Mouse (Mus musculus) neural tube, embryonic 13.5 days (tissue): ENCODE data around the gene Gtf2ird1. TPM values are rescaled to one million over a fixed set of nuclear protein-coding genes. Genes with fewer than 3 reads are reported as not detected.

Experiments
- ATAC-seq: fragments of 200-750 bp; cut with Nextera tagmentation; 2 replicates; pipeline ENCODE4 v1.8.0; 2017; ENCODE audit warnings: low read depth, mild to moderate bottlenecking, moderate TSS enrichment, moderate library complexity
- H3K27ac ChIP-seq: fragments of 300-500 bp; sonication (generic); replicated peaks from 2 replicates; pipeline ENCODE4 v1.5.1; 2015; ENCODE audit warnings: moderate library complexity, mild to moderate bottlenecking, inconsistent platforms
- H3K27me3 ChIP-seq: fragments of 300-500 bp; sonication (generic); 2 replicates; pipeline ENCODE4 v1.6.1; 2015; ENCODE audit warnings: mild to moderate bottlenecking, inconsistent platforms
- H3K36me3 ChIP-seq: fragments of 300-500 bp; sonication (generic); 2 replicates; pipeline ENCODE4 v1.6.1; 2015; ENCODE audit warnings: mild to moderate bottlenecking, inconsistent platforms
- H3K4me1 ChIP-seq: fragments of 300-500 bp; sonication (generic); replicated peaks from 2 replicates; pipeline ENCODE4 v1.6.1; 2015; ENCODE audit warnings: inconsistent platforms
- H3K4me2 ChIP-seq: fragments of 300-500 bp; sonication (generic); 2 replicates; pipeline ENCODE4 v1.6.1; 2015; ENCODE audit warnings: inconsistent platforms, mild to moderate bottlenecking, moderate library complexity
- H3K4me3 ChIP-seq: fragments of 300-500 bp; sonication (generic); 2 replicates; pipeline ENCODE4 v1.5.1; 2015; ENCODE audit warnings: mild to moderate bottlenecking, inconsistent platforms
- H3K9ac ChIP-seq: fragments of 300-500 bp; sonication (generic); 2 replicates; pipeline ENCODE4 v1.6.1; 2015; ENCODE audit warnings: moderate library complexity, mild to moderate bottlenecking, inconsistent platforms
- H3K9me3 ChIP-seq: fragments of 300-500 bp; sonication (generic); 2 replicates; pipeline ENCODE4 v1.6.1; 2016; ENCODE audit warnings: inconsistent platforms
- WGBS: fragments of 180-500 bp; shearing (Covaris S2); methylation state at CpG from one replicate; pipeline ENCODE4 v1.1.7; 2015; 5-methylcytosine and 5-hydroxymethylcytosine counted together
- polyA plus RNA-seq: library from polyadenylated mRNA; unstranded; fragments of >200 nt; fragmentation: Nextera tagmentation; extraction: Ambion mirVana; gene quantifications from 2 replicates; pipeline ENCODE4 v1.2.1, GENCODE M21; 2015

Gtf2ird1 gene
- polyA plus RNA-seq, 1 experiment from 2014 or later = 63.1 TPM

GRCm38 (mm10) chr5:134330082-134330481 lies 126.4 kb downstream of the Gtf2ird1 start:
- H3K27ac ChIP-seq = no peak overlapping the region
- H3K4me3 ChIP-seq = no peak overlapping the region
- no peak overlapping the region for H3K4me2 ChIP-seq
- no peak overlapping the region for H3K9ac ChIP-seq
- no peaks in the 10 kb centered on the region for H3K9me3 ChIP-seq
- H3K4me1 ChIP-seq = 0 out of 2 replicates have a peak, but pooled peaks cover 4% of the 10 kb centered on the region
- 86% methylated on average over 2 of the region's 2 CpGs for WGBS
- no peak for ATAC-seq
- H3K36me3 ChIP-seq = no peaks in the 10 kb centered on the region
- no peaks in the 10 kb centered on the region for H3K27me3 ChIP-seq

GRCm38 (mm10) chr5:134329311-134329710 lies 127.2 kb downstream of the Gtf2ird1 start:
- 11% methylated on average over 4 of the region's 4 CpGs for whole genome bisulfite sequencing
- H3K27ac ChIP-seq = no peak overlapping the region
- no peak overlapping the region for H3K9ac ChIP-seq
- H3K4me3 ChIP-seq = no peak overlapping the region
- H3K4me1 ChIP-seq = 0 out of 2 replicates have a peak, but pooled peaks cover 4% of the 10 kb centered on the region
- no peaks in the 10 kb centered on the region for H3K27me3 ChIP-seq
- H3K36me3 ChIP-seq = no peaks in the 10 kb centered on the region
- H3K4me2 ChIP-seq = no peak overlapping the region
- H3K9me3 ChIP-seq = no peaks in the 10 kb centered on the region
- ATAC-seq = no peak

- 0 out of 2 replicates have a peak, but pooled peaks cover 4% of the 10 kb centered on the region for H3K4me1 ChIP-seq
- H3K27ac ChIP-seq = no peak overlapping the region
- H3K9me3 ChIP-seq = no peaks in the 10 kb centered on the region
- no peak overlapping the region for H3K9ac ChIP-seq
- WGBS = 84% methylated on average over 6 of the region's 6 CpGs
- no peak overlapping the region for H3K4me3 ChIP-seq
- H3K27me3 ChIP-seq = no peaks in the 10 kb centered on the region
- ATAC-seq = no peak
- no peak overlapping the region for H3K4me2 ChIP-seq
- H3K36me3 ChIP-seq = no peaks in the 10 kb centered on the region
These were observed 128.0 kb downstream of the Gtf2ird1 start for GRCm38 (mm10) chr5:134328482-134329001.

GRCm38 (mm10) chr5:134325856-134326566 lies 130.5 kb downstream of the Gtf2ird1 start:
- H3K9ac ChIP-seq = no peak overlapping the region
- H3K4me1 ChIP-seq = no peaks in the 10 kb centered on the region
- H3K4me3 ChIP-seq = no peak overlapping the region
- no peaks in the 10 kb centered on the region for H3K27me3 ChIP-seq
- 87% methylated on average over 13 of the region's 13 CpGs for whole genome bisulfite sequencing
- ATAC-seq = no peak
- no peak overlapping the region for H3K27ac ChIP-seq
- H3K9me3 ChIP-seq = no peaks in the 10 kb centered on the region
- H3K36me3 ChIP-seq = no peaks in the 10 kb centered on the region
- H3K4me2 ChIP-seq = no peak overlapping the region

- no peak for ATAC-seq
- Histone ChIP-seq H3K9me3 (no peaks in the 10 kb centered on the region), H3K27ac (no peak overlapping the region), H3K36me3 (no peaks in the 10 kb centered on the region), H3K4me3 (no peak overlapping the region), H3K9ac (no peak overlapping the region), H3K27me3 (no peaks in the 10 kb centered on the region), H3K4me1 (no peaks in the 10 kb centered on the region), H3K4me2 (no peak overlapping the region)
- WGBS = 27% methylated on average over 2 of the region's 2 CpGs
These were observed 132.6 kb downstream of the Gtf2ird1 start for GRCm38 (mm10) chr5:134323869-134324268.

- H3K36me3 ChIP-seq = no peaks in the 10 kb centered on the region
- no peak for ATAC-seq
- no peak overlapping the region for H3K9ac ChIP-seq
- no peak overlapping the region for H3K4me2 ChIP-seq
- H3K27ac ChIP-seq = no peak overlapping the region
- H3K4me1 ChIP-seq = no peaks in the 10 kb centered on the region
- H3K27me3 ChIP-seq = no peaks in the 10 kb centered on the region
- H3K4me3 ChIP-seq = no peak overlapping the region
- WGBS = 86% methylated on average over 13 of the region's 13 CpGs
- no peaks in the 10 kb centered on the region for H3K9me3 ChIP-seq
These were observed 133.2 kb downstream of the Gtf2ird1 start for GRCm38 (mm10) chr5:134323311-134323710.

- H3K4me1 ChIP-seq = no peaks in the 10 kb centered on the region
- H3K4me2 ChIP-seq = no peak overlapping the region
- no peaks in the 10 kb centered on the region for H3K27me3 ChIP-seq
- H3K9ac ChIP-seq = no peak overlapping the region
- H3K9me3 ChIP-seq = no peaks in the 10 kb centered on the region
- WGBS = 87% methylated on average over 13 of the region's 13 CpGs
- ATAC-seq = no peak
- H3K36me3 ChIP-seq = no peaks in the 10 kb centered on the region
- H3K4me3 ChIP-seq = no peak overlapping the region
- H3K27ac ChIP-seq = no peak overlapping the region
These were observed 134.2 kb downstream of the Gtf2ird1 start for GRCm38 (mm10) chr5:134322355-134322754.

- 78% methylated on average over 7 of the region's 7 CpGs for WGBS
These were observed 134.8 kb downstream of the Gtf2ird1 start for GRCm38 (mm10) chr5:134321699-134322098.

GRCm38 (mm10) chr5:134318903-134319302 lies 137.6 kb downstream of the Gtf2ird1 start:
- no peak for ATAC-seq
- no peaks in the 10 kb centered on the region for H3K9me3 ChIP-seq
- H3K27ac ChIP-seq = no peak overlapping the region
- H3K36me3 ChIP-seq = no peaks in the 10 kb centered on the region
- H3K4me3 ChIP-seq = no peak overlapping the region
- H3K4me2 ChIP-seq = no peak overlapping the region
- peaks cover 20% of the 10 kb centered on the region for H3K4me1 ChIP-seq
- no peak overlapping the region for H3K9ac ChIP-seq
- 89% methylated on average over 6 of the region's 6 CpGs for WGBS
- H3K27me3 ChIP-seq = no peaks in the 10 kb centered on the region

More at GRCm38 (mm10) chr5:134321699-134322098, 134.8 kb downstream of the Gtf2ird1 start:
- no peak overlapping the region for H3K9ac ChIP-seq
- no peaks in the 10 kb centered on the region for H3K27me3 ChIP-seq
- no peaks in the 10 kb centered on the region for H3K9me3 ChIP-seq
- H3K4me2 ChIP-seq = no peak overlapping the region
- no peak overlapping the region for H3K27ac ChIP-seq
- H3K4me3 ChIP-seq = no peak overlapping the region
- ATAC-seq = no peak
- peaks cover 3% of the 10 kb centered on the region; the same call in 1 of the 2 replicates for H3K4me1 ChIP-seq
- no peaks in the 10 kb centered on the region for H3K36me3 ChIP-seq

GRCm38 (mm10) chr5:134316721-134317120 lies 139.8 kb downstream of the Gtf2ird1 start:
- ATAC-seq = no peak
- Histone ChIP-seq H3K9me3 (no peaks in the 10 kb centered on the region), H3K4me1 (peaks cover 33% of the 10 kb centered on the region), H3K27ac (peak overlapping the region; percentile 100; the same call in 1 of the 2 replicates), H3K4me3 (no peak overlapping the region), H3K27me3 (no peaks in the 10 kb centered on the region), H3K36me3 (no peaks in the 10 kb centered on the region), H3K9ac (no peak overlapping the region), H3K4me2 (no peak overlapping the region; the same call in 1 of the 2 replicates)
- WGBS = 64% methylated on average over 7 of the region's 7 CpGs

GRCm38 (mm10) chr5:134315623-134316350 lies 140.7 kb downstream of the Gtf2ird1 start:
- Histone ChIP-seq H3K27me3 (no peaks in the 10 kb centered on the region), H3K36me3 (peaks cover 8% of the 10 kb centered on the region), H3K4me1 (peaks cover 42% of the 10 kb centered on the region), H3K9ac (peak overlapping the region; percentile 74), H3K27ac (peak overlapping the region; percentile 100), H3K9me3 (no peaks in the 10 kb centered on the region), H3K4me3 (peak overlapping the region; percentile 86), H3K4me2 (peak overlapping the region; percentile 68)
- under 1% methylated on average over 25 of the region's 25 CpGs for WGBS
- no peak for ATAC-seq
